Mouse (Mus musculus) C2C12 (cell line): ENCODE data around the gene Fkbp6. TPM values are rescaled to one million over a fixed set of nuclear protein-coding genes. Genes with fewer than 3 reads are reported as not detected.

Experiments used
- H3K27me3 ChIP-seq: one replicate; pipeline ENCODE4 v1.6.1; 2011; ENCODE audit not compliant: control insufficient read depth, insufficient read depth, insufficient read length
- H3K36me3 ChIP-seq: one replicate; pipeline ENCODE4 v1.6.1; 2011; ENCODE audit not compliant: control insufficient read depth, insufficient read depth
- H3K4me3 ChIP-seq: one replicate; pipeline ENCODE4 v1.5.1; 2011; ENCODE audit warnings: mild to moderate bottlenecking, control low read depth; ENCODE audit not compliant: poor library complexity, insufficient read depth, severe bottlenecking
- H3K79me2 ChIP-seq: one replicate; pipeline ENCODE4 v1.6.1; 2011; ENCODE audit not compliant: control insufficient read depth, insufficient read depth
- H3K79me3 ChIP-seq: one replicate; pipeline ENCODE4 v1.6.1; 2011; ENCODE audit warnings: low read depth, control low read depth
- H3ac ChIP-seq: one replicate; pipeline ENCODE3; 2011; ENCODE audit warnings: low read depth; ENCODE audit not compliant: control insufficient read depth, insufficient read length
- CEBPB ChIP-seq: IDR thresholded peaks from one replicate; pipeline ENCODE4 v1.6.1; 2011; ENCODE audit warnings: low read depth, mild to moderate bottlenecking, control low read depth, moderate library complexity
- CTCF ChIP-seq: IDR thresholded peaks from one replicate; pipeline ENCODE4 v1.5.1; 2011; ENCODE audit not compliant: control insufficient read depth, insufficient read depth, insufficient read length
- FOSL1 ChIP-seq: IDR thresholded peaks from one replicate; pipeline ENCODE4 v1.8.0; 2011; ENCODE audit warnings: mild to moderate bottlenecking, low read length; ENCODE audit not compliant: poor library complexity, insufficient read depth, severe bottlenecking
- MAX ChIP-seq: IDR thresholded peaks from one replicate; pipeline ENCODE4 v1.6.1; 2011; ENCODE audit warnings: mild to moderate bottlenecking, control low read depth
- MYOD1 ChIP-seq: IDR thresholded peaks from one replicate; pipeline ENCODE4 v1.6.1; 2011; ENCODE audit warnings: low read depth; ENCODE audit not compliant: control insufficient read depth, insufficient read length
- MYOG ChIP-seq: IDR thresholded peaks from one replicate; pipeline ENCODE4 v1.6.1; 2011; ENCODE audit not compliant: control insufficient read depth, insufficient read length; ENCODE audit errors: extremely low read depth
- USF1 ChIP-seq: IDR thresholded peaks from one replicate; pipeline ENCODE4 v1.6.1; 2011; ENCODE audit warnings: low read depth, mild to moderate bottlenecking, control low read depth, moderate library complexity
- polyA plus RNA-seq: library from polyadenylated mRNA; unstranded; fragments of >200 nt; fragmentation: generic; extraction: Trizol; gene quantifications from one replicate; pipeline ENCODE4 v1.2.1, GENCODE M21; 2012; ENCODE audit warnings: missing spikeins

The Fkbp6 gene
- polyA plus RNA-seq, 1 experiment = not detected

DNA sequence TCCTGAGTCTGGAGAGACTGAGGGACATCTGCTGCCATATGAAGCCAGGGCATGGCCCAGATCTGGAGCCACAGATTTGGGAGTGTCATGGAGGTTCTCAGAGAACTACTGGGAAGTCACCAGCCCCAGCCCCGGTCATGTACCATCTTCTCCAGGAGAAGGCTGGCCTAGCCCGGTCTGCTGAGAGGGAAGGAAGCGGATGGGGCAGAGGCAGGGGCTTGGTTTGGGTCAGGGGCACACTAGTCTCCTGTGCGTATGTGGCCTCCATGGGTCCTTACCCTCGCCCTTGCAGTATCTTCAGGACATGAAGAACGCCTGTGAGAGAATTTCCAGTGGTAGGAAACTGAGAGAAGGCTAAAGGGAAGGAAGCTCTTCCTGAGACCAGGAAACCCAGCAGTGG, 59.1 kb downstream of the Fkbp6 start:
- H3K79me2 ChIP-seq = no peaks in the 10 kb centered on the region
- H3K79me3 ChIP-seq = no peaks in the 10 kb centered on the region
- no peak for TF ChIP-seq MAX
- no peak for TF ChIP-seq MYOD1
- TF ChIP-seq MYOG = no peak
- no peak for TF ChIP-seq CEBPB
- TF ChIP-seq CTCF = no peak
- TF ChIP-seq USF1 = no peak
- no peak for TF ChIP-seq FOSL1

DNA sequence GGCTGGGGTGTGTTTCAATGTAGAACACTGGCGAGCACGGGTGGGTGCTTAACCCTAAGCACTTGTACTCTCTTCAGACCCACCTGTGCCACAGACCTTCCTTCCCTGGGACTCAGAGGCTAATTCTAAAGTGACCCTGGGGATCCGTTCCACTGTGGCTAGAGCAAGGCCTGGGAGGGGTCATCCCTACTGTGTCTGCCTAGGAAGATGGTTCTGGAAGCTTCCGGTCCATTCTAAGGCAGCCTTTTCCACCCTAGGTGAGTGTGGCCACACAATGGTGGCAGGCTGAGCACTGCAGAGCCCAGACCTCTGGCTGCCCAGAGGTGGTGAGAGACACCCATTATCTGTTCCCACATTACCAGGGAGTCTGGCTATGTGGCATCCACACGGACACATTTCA, 62.9 kb downstream of the Fkbp6 start:
- Histone ChIP-seq H3K79me3 (no peaks in the 10 kb centered on the region), H3K36me3 (no peaks in the 10 kb centered on the region), H3ac (no peak overlapping the region), H3K79me2 (no peaks in the 10 kb centered on the region), H3K27me3 (peaks cover 33% of the 10 kb centered on the region), H3K4me3 (no peak overlapping the region)
- TF ChIP-seq USF1 (no peak), MYOG (no peak), FOSL1 (no peak), CEBPB (no peak), MYOD1 (no peak), CTCF (no peak), MAX (no peak)

More for the DNA sequence above, 59.1 kb downstream of the Fkbp6 start:
- Histone ChIP-seq H3K27me3 (peaks cover 45% of the 10 kb centered on the region), H3K36me3 (no peaks in the 10 kb centered on the region), H3ac (no peak overlapping the region), H3K4me3 (no peak overlapping the region)

DNA sequence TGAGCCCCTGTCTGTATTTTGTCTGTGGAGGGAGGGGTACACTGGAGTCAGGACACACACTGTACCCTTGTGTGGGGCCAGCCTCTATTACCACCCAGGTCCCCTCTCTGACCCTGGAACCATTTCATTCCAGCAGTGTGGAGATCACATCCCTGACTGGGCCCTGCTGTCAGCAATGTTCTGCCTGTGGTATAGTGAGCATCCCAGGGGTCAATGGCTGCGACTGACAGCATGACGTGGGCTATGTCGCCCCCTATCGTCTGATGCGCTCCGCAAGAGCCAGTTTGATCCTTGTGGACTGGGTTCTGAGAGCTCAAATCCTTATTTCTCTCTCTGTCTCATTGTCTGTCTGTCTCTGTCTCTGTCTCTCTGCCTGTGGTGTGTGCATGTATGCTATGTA, 63.7 kb downstream of the Fkbp6 start:
- H3ac ChIP-seq = no peak overlapping the region
- H3K79me3 ChIP-seq = no peaks in the 10 kb centered on the region
- no peak overlapping the region for H3K4me3 ChIP-seq
- no peaks in the 10 kb centered on the region for H3K79me2 ChIP-seq
- peaks cover 35% of the 10 kb centered on the region for H3K27me3 ChIP-seq
- no peaks in the 10 kb centered on the region for H3K36me3 ChIP-seq
- TF ChIP-seq CTCF (peak; percentile 94), MYOD1 (no peak)

DNA sequence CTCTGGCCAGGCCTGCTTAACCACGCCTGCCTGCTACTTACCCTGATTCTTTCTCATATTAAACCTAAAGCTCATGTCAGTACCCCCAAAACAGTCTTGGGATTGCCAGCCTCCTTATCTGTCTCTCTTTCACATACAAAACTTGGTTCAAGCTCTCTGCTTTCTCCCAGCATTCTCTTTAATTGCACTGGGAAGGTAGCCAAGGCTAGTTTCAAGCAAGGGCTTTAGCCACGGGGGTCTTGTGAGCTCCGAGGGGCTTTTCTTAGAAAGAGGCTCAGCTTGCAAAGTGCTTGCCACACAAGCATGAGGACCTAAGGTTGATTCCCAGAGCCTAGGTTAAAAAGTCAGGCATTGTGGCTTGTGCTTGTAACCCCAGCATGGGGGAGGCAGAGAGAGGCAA, 64.6 kb downstream of the Fkbp6 start:
- no peaks in the 10 kb centered on the region for H3K36me3 ChIP-seq
- H3K79me3 ChIP-seq = no peaks in the 10 kb centered on the region
- no peaks in the 10 kb centered on the region for H3K79me2 ChIP-seq
- no peak overlapping the region for H3K4me3 ChIP-seq
- H3ac ChIP-seq = no peak overlapping the region
- TF ChIP-seq USF1 (no peak), MYOG (no peak), MYOD1 (no peak), MAX (no peak), CTCF (no peak), CEBPB (no peak), FOSL1 (no peak)
- peaks cover 34% of the 10 kb centered on the region for H3K27me3 ChIP-seq

DNA sequence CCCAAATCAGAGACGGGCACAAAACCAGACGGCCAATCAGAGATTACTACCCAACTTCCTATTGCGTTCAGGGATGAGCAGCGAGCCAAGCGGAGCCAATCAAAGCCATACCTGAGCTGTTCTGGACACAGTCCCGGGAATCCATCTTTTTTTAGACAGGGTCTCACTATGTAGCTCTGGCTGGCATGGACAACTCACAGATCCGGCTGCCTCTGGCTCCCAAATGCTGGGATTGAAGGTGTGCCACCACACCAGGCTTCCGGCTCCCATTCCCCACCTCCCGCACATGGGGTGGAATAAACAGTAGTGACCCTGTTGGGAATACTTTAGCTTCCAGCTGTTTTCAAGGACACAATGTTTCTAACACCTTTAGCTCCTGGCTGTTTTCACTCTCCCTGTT, 69.6 kb downstream of the Fkbp6 start:
- TF ChIP-seq FOSL1 (no peak), CTCF (no peak)
- no peaks in the 10 kb centered on the region for H3K79me2 ChIP-seq
- peaks cover 47% of the 10 kb centered on the region for H3K27me3 ChIP-seq
- H3K79me3 ChIP-seq = no peaks in the 10 kb centered on the region
- no peak overlapping the region for H3ac ChIP-seq
- no peak overlapping the region for H3K4me3 ChIP-seq
- H3K36me3 ChIP-seq = no peaks in the 10 kb centered on the region

DNA sequence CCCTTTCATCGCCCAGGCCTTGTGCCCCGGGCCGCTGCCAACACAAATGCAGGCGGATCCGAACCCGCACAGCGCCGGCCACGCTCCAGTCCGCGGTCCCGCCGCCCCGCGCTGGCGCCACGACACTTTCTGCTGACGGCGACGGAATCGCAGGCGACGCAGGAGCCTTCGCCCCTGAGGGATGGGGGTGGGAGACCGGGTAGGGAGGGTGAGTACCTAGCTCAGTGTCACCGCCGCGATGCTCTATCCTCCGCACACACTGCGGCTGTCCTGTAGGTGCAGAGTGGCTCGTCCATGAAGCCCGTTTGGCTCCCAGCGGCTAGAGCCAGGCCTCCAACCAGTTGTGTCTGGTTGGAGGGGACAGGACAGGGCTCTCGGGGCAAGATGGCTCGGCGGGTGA, 73.2 kb downstream of the Fkbp6 start:
- no peak overlapping the region for H3ac ChIP-seq
- H3K36me3 ChIP-seq = no peaks in the 10 kb centered on the region
- no peaks in the 10 kb centered on the region for H3K79me3 ChIP-seq
- no peak for TF ChIP-seq CTCF
- no peak for TF ChIP-seq MYOG
- TF ChIP-seq MYOD1 = no peak
- no peak for TF ChIP-seq CEBPB
- TF ChIP-seq MAX = no peak
- TF ChIP-seq USF1 = no peak
- no peak for TF ChIP-seq FOSL1
- no peak overlapping the region for H3K4me3 ChIP-seq
- peaks cover 61% of the 10 kb centered on the region for H3K27me3 ChIP-seq
- H3K79me2 ChIP-seq = no peaks in the 10 kb centered on the region
